Comparison of ENCODE assay signal across 20 mouse cellular contexts in the genomic region with DNA sequence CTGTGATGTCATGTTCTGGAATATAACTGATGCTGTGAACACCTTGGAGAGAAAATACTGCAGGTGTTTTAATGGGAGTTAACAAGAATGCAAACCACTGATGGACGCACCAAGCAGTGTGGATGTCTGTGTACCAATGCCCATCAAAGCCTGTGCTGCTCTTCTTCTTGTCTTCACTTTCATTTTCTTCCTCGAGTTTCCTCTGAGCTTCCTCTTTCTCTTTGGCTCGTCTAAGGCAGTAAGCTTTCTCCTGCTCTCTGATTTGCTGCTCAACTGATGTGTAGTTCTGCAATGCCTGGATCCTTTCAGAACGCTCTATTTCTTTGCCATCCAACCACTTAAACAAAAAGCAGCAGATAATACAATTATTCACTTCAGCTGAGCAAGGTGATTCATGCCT. TPM values are rescaled to one million over a fixed set of nuclear protein-coding genes. Genes with fewer than 3 reads are reported as not detected.
A peak's percentile ranks its signal among the peaks of the same experiment; 100 is the strongest.
DNase-seq lines count a peak whose midpoint lies in the region; ATAC-seq lines count a peak whose summit lies in the region.
"Had no signal": no experiment of that assay in that cellular context is flagged by ENCODE, and none has a peak within 500 bp of the region (broad histone marks: within the 10 kb centered on the region; RNA-seq: fewer than 3 reads in every experiment).

No protein-coding gene starts in this region.

- intact Hi-C loops in heart, postnatal 14 days (cut with DNase I), result no loop called here

- ATAC-seq in frontal cortex, adult (ENCODE audit: low TSS enrichment), result peak; percentile 44; the same call in 1 of the 2 replicates
- peak; percentile 71 for ATAC-seq in activated CD4-positive, CD25-positive, alpha-beta regulatory T cell, adult 4 months
- peak; percentile 74 for ATAC-seq in inflammation-experienced regulatory T-cells, adult 6 months

- no peak for DNase-seq in frontal cortex, postnatal 10 days (ENCODE audit: low spot score in 2 of 2)
- no peak for DNase-seq in heart, postnatal 14 days
- no peak for DNase-seq in heart, adult 8-10 months (ENCODE audit: low spot score)
- no peak for DNase-seq in layer of hippocampus, adult 8-10 months (ENCODE audit: low spot score in 2 of 2)
- no peak for DNase-seq in gastrocnemius, adult 18-20 months (ENCODE audit: low spot score)
- DNase-seq: adrenal gland, postnatal 14 days; cerebellum, adult 11-12 months; cerebellum, postnatal 14 days; gastrocnemius, postnatal 14 days; heart, adult 2 months; kidney, adult 2 months; kidney, postnatal 14 days; liver, embryonic 13.5 days; lung, embryonic 14.5 days; lung, postnatal 36 days; thymus, adult 2 months had no signal

RNA-seq across cellular contexts. Expression of gene Lrrc6, which starts 46.8 kb away (rescaled TPM):
- polyA plus RNA-seq in activated CD4-positive, CD25-positive, alpha-beta regulatory T cell, adult 4 months (2017; shearing (Covaris generic)), result under 1 TPM in 1 of 2 experiments, not detected in 1; 0.26 TPM
- under 1 TPM in 1 of 3 experiments, not detected in 2; 0.28 TPM for polyA plus RNA-seq in inflammation-experienced regulatory T-cells, adult 6 months (2017; shearing (Covaris generic))
- total RNA-seq in heart, postnatal 14 days (2021), result under 1 TPM in 1 of 2 experiments, not detected in 1; 0.17 TPM
- not detected for total RNA-seq in heart, adult 8-10 months (2022)
- 1 to 10 TPM; 3.2 to 5.2 (median 4.3) TPM for total RNA-seq in layer of hippocampus, adult 8-10 months (2022)
- not detected for total RNA-seq in gastrocnemius, adult 18-20 months (2021)
- total RNA-seq: gastrocnemius, postnatal 14 days; heart, adult 2 months had no signal
- polyA plus RNA-seq: kidney, adult 2 months; limb, embryonic 11.5 days; liver, embryonic 13.5 days had no signal
